Mouse (Mus musculus) heart, adult 2 months (tissue): ENCODE results near the gene Chrna1. TPM values are rescaled to one million over a fixed set of nuclear protein-coding genes. Genes with fewer than 3 reads are reported as not detected.

Experiments
- DNase-seq, 2 experiments: peaks; one replicate each; pipeline ENCODE4 v3.0.0; 2021
- H3K27ac ChIP-seq: fragments of 200-600 bp; 2 replicates; pipeline ENCODE4 v1.8.1; 2022
- H3K27me3 ChIP-seq: fragments of 200-500 bp; 2 replicates; pipeline ENCODE4 v1.6.1; 2012; ENCODE audit warnings: mild to moderate bottlenecking, low read length, inconsistent platforms, mixed read lengths; ENCODE audit not compliant: control insufficient read depth, insufficient read depth
- H3K36me3 ChIP-seq: fragments of 200-500 bp; 2 replicates; pipeline ENCODE4 v1.6.1; 2012; ENCODE audit warnings: low read length, inconsistent platforms; ENCODE audit not compliant: control insufficient read depth, insufficient read depth
- H3K4me1 ChIP-seq: fragments of 200-500 bp; 2 replicates; pipeline ENCODE4 v1.6.1; 2011; ENCODE audit warnings: low read length; ENCODE audit not compliant: control insufficient read depth, insufficient read depth
- H3K4me3 ChIP-seq: fragments of 200-600 bp; 2 replicates; pipeline ENCODE4 v1.8.1; 2022
- H3K79me2 ChIP-seq: fragments of 200-500 bp; replicated peaks from 2 replicates; pipeline ENCODE4 v1.6.1; 2012; ENCODE audit warnings: mild to moderate bottlenecking, inconsistent platforms, low read length, moderate library complexity, mixed read lengths; ENCODE audit not compliant: control insufficient read depth, insufficient read depth
- H3K9ac ChIP-seq: fragments of 200-500 bp; 2 replicates; pipeline ENCODE4 v1.6.1; 2012; ENCODE audit warnings: low read depth, mild to moderate bottlenecking, control low read depth, inconsistent platforms, low read length, mixed read lengths
- CTCF ChIP-seq: fragments of 200-600 bp; IDR thresholded peaks from 2 replicates; pipeline ENCODE4 v1.8.1; 2022; ENCODE audit warnings: antibody characterized with exemption, mild to moderate bottlenecking, moderate library complexity
- EP300 ChIP-seq: fragments of 200-500 bp; IDR thresholded peaks from 2 replicates; pipeline ENCODE4 v1.6.1; 2011; ENCODE audit warnings: low read depth, low read length, control low read depth; ENCODE audit not compliant: insufficient read depth
- POLR2A ChIP-seq: fragments of 200-500 bp; IDR thresholded peaks from 2 replicates; pipeline ENCODE4 v1.6.1; 2011; ENCODE audit warnings: mild to moderate bottlenecking, low read depth, low read length, control low read depth; ENCODE audit not compliant: insufficient read depth
- WGBS: fragments of 180-500 bp; shearing (Covaris S2); methylation state at CpG from one replicate; pipeline ENCODE4 v1.1.7; 2018; 5-methylcytosine and 5-hydroxymethylcytosine counted together
- intact Hi-C: fragments of 180-260 bp; cut with DNase I; formaldehyde crosslinking; loops from one replicate; pipeline ENCODE4 v1.15.1; 2025
- polyA plus RNA-seq: library from polyadenylated mRNA; depleted of rRNA; stranded (reverse); fragments of >200 nt; gene quantifications from 2 replicates; pipeline ENCODE4 v1.2.3, GENCODE M21; 2012
- total RNA-seq, 2 experiments: library from RNA; stranded (reverse); gene quantifications; 2 replicates each; pipeline ENCODE4 v1.2.3; 2021

The Chrna1 gene
- total and polyA plus RNA-seq, 3 experiments = 0.04 TPM; not detected in 2

DNA sequence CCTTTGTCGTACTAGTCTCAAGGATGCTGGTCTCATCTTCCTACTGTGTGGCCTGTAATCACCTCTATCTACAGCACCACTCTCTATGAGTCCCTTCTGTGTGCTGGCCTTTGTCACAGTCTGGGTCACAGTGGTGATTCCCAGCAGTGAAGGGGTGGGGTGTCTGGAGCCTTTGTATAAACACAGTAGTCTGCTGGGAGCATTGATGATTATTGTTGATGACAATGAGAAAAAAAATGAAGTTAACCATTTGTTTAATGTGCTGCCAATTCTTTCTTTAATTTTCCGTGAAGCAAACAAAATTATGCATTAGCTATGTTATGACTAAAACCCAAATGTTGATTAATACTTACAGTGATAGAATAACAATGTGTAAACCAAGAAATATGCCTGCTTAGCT lies 8.8 kb upstream of the Chrna1 start:
- Histone ChIP-seq H3K79me2 (no peaks in the 10 kb centered on the region), H3K27me3 (no peaks in the 10 kb centered on the region), H3K36me3 (no peaks in the 10 kb centered on the region), H3K4me3 (no peak overlapping the region), H3K9ac (no peak overlapping the region), H3K4me1 (peaks cover 13% of the 10 kb centered on the region), H3K27ac (no peak overlapping the region)
- 69% methylated on average over 2 of the region's 2 CpGs for WGBS
- no peak for TF ChIP-seq EP300
- TF ChIP-seq CTCF = no peak
- TF ChIP-seq POLR2A = no peak
- no peak for DNase-seq
- intact Hi-C loops = loop anchor here (10.0 kb wide), 1 partner anchor 306 kb away; the partner anchor contains the start of gene Atf2

DNA sequence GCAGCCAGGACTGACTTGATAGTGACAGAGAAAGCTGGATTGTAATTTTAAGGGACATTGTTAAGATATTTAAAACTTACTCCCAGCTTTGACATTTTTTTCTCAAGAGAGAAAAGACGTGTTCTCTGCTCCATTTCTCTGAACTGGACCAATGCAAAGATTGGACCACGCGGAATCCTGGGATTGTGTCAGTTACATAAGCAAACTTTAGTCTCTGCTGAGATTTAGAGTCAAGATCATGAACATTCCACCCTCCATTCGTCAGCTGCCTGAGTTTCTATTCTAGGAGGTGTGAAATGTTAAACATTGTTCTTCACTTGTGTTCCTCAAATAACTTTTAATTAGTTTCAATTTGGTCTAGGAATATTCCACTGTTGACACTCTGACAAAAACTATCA lies 7.0 kb upstream of the Chrna1 start:
- no peak overlapping the region for H3K9ac ChIP-seq
- H3K79me2 ChIP-seq = no peaks in the 10 kb centered on the region
- no peaks in the 10 kb centered on the region for H3K36me3 ChIP-seq
- DNase-seq = no peak
- no peaks in the 10 kb centered on the region for H3K27me3 ChIP-seq
- 23% methylated on average over 4 of the region's 4 CpGs for WGBS
- peak overlapping the region; percentile 40 for H3K27ac ChIP-seq
- H3K4me3 ChIP-seq = peak overlapping the region; percentile 20; the same call in 1 of the 2 replicates
- peaks cover 6% of the 10 kb centered on the region for H3K4me1 ChIP-seq
- no peak for TF ChIP-seq CTCF
- TF ChIP-seq POLR2A = no peak
- no peak for TF ChIP-seq EP300
- intact Hi-C loops = loop anchor here (10.0 kb wide), 1 partner anchor 308 kb away; the partner anchor contains the start of gene Atf2

DNA sequence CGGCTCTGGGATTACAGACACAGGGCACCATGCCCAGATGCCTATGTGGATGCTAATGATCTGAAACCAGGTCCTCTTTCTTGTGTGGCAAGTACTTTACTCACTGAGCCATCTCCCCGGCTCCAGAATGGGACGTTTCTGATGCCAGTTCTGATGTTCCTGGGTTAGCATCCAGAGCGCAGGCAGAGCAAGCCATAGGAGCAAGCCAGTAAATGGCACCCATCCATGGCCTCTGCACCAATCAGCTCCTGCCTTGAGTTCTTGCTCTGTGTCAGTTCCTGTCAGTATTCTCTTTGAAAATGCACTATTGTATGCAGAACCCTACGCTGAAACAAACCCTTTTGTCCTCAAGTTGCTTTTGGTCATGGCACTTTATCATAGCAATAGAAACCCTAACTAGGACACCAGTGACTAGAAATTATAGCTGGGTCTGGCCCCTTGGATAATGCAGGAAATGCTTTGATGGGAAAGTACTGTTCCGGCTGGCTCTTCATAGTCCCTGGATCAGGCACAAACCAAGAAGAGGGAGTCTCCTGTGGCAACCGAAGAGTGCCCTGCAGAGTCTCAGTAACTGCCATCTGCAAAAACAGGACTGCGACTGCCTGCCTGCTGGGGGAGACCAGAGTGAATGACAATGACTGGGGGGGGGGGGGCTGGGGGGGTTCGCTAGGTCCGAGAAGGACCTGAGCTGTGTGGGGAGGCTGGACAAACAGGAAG lies 6.4 kb upstream of the Chrna1 start:
- Histone ChIP-seq H3K4me1 (peaks cover 1% of the 10 kb centered on the region), H3K27ac (peak overlapping the region; percentile 41), H3K9ac (no peak overlapping the region), H3K4me3 (no peak overlapping the region; the same call in 1 of the 2 replicates), H3K36me3 (no peaks in the 10 kb centered on the region), H3K79me2 (no peaks in the 10 kb centered on the region), H3K27me3 (no peaks in the 10 kb centered on the region)
- 33% methylated on average over 10 of the region's 10 CpGs for WGBS
- no peak for DNase-seq
- intact Hi-C loops = loop anchor here (10.0 kb wide), 1 partner anchor 308 kb away; the partner anchor contains the start of gene Atf2
- TF ChIP-seq CTCF (no peak), POLR2A (no peak), EP300 (no peak)

DNA sequence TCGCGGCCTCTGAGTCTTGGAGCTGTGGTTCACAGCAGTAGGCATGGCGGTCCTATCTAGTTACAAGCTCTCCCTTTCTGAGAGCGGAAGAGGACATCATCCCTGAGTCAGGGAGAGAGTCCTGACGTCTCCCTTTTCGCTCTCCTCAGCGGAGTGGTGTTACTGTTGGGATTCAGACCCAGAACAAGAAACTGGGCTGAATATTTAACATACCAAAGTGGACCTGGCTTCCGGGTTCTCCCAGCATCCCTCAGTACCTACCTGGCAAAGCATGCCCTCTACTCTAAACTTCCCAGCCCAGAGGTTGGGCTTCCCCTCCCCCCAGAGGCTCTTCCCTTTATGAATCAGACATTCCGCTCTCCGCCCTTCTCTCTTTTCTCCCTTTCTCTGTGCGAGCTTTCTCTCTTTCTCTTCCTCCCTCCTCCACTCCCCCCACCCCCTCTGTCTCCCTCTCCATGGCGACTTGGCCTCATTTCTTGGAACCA lies 5.3 kb upstream of the Chrna1 start:
- WGBS = 28% methylated on average over 12 of the region's 12 CpGs
- Histone ChIP-seq H3K27ac (peak overlapping the region; percentile 51), H3K4me1 (peaks cover 1% of the 10 kb centered on the region), H3K27me3 (no peaks in the 10 kb centered on the region), H3K79me2 (no peaks in the 10 kb centered on the region), H3K4me3 (peak overlapping the region; percentile 56), H3K9ac (peak overlapping the region; percentile 72), H3K36me3 (no peaks in the 10 kb centered on the region)
- TF ChIP-seq CTCF (no peak), EP300 (no peak), POLR2A (no peak)
- intact Hi-C loops = loop anchor here (1.0 to 10.0 kb wide), 3 partner anchors 159 to 411 kb away; partner anchors contain the start of gene Atf2
- peak; percentile 33 to 38 for DNase-seq

DNA sequence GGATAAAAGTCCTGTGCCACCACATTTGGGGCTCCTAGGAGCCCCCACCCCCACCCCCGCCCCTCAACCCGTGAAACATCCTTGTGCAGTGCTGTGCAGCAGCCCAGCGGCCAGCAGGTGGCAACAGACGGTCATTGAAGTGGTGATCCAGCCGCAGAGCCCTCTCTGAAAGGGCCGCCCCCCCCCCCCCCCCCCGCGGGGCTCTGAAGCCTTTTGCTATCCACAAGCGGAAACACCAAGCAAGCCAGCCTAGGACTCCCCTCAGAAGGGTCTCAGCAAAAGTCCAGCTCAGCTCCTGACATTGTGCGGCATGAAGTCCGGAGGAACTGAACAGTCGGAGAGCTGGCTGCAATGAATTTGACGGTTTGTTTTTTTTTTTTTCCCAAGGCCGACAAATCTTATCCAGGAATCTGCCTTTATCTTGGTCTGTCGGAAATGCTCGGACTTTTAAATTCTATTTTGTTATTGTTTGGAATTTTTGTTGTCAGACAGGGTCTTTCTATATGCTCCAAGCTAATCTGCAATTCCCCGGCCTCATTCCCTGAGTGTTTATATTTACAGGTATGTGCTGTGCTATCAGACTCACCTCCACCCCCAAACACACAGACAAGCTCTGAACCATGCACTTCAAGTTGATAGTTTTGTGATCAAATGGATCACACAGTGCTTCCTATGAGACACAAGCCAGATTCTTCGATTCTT lies 4.7 kb upstream of the Chrna1 start:
- Histone ChIP-seq H3K27me3 (no peaks in the 10 kb centered on the region), H3K9ac (peak overlapping the region; percentile 72), H3K36me3 (no peaks in the 10 kb centered on the region), H3K27ac (peak overlapping the region; percentile 51), H3K4me1 (peaks cover 1% of the 10 kb centered on the region), H3K4me3 (peak overlapping the region; percentile 56), H3K79me2 (no peaks in the 10 kb centered on the region)
- peak; percentile 78 to 84 for DNase-seq
- intact Hi-C loops = loop anchor here (1.0 to 10.0 kb wide), 4 partner anchors 160 to 1088 kb away; partner anchors contain the start of gene Atf2
- WGBS = 3% methylated on average over 18 of the region's 18 CpGs
- TF ChIP-seq CTCF (peak; percentile 83), EP300 (no peak), POLR2A (peak; percentile 57)

DNA sequence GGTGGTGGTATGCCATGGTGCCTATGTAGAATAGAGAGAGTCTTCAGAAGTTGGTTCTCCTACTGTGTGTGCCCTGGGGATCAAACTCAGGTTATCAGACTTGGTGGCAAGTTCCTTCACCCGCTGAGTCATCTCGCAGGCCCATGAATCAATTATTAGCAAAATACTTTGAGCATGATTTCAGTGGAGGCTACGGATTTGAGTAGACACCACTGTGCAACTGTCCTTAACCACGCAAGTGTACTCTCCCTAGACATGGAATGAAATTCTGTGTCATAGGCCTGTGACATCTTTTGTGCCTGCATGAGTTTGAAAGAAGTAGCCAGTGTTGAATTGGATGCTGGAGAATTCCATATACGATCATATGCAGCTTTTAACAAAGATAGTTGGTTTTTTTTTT lies 582 bp upstream of the Chrna1 start:
- no peaks in the 10 kb centered on the region for H3K36me3 ChIP-seq
- intact Hi-C loops = loop anchor here (5.0 to 10.0 kb wide), 2 partner anchors 314 to 1092 kb away; partner anchors contain the start of gene Atf2
- H3K27me3 ChIP-seq = no peaks in the 10 kb centered on the region
- TF ChIP-seq CTCF (no peak), EP300 (no peak)
- no peak overlapping the region for H3K27ac ChIP-seq
- no peak for DNase-seq
- no peaks in the 10 kb centered on the region for H3K79me2 ChIP-seq
- H3K4me1 ChIP-seq = no peaks in the 10 kb centered on the region; the same call in 1 of the 2 replicates
- H3K9ac ChIP-seq = no peak overlapping the region
- WGBS = 88% methylated on average over 5 of the region's 5 CpGs
- no peak overlapping the region for H3K4me3 ChIP-seq
